Mouse (Mus musculus) megakaryocyte, embryonic 14.5 days (primary cell): Measurements from ENCODE around the gene Ecm1. TPM values are rescaled to one million over a fixed set of nuclear protein-coding genes. Genes with fewer than 3 reads are reported as not detected.

ENCODE experiments used
- H3K27me3 ChIP-seq: replicated peaks from 2 replicates; pipeline ENCODE3; 2012; ENCODE audit warnings: inconsistent platforms
- H3K36me3 ChIP-seq: replicated peaks from 2 replicates; pipeline ENCODE3; 2012; ENCODE audit warnings: low read length, inconsistent platforms, mixed read lengths
- H3K4me1 ChIP-seq: 2 replicates; pipeline ENCODE4 v1.6.1; 2012; ENCODE audit warnings: inconsistent platforms
- H3K4me3 ChIP-seq: replicated peaks from 2 replicates; pipeline ENCODE3; 2012; ENCODE audit warnings: moderate library complexity, mild to moderate bottlenecking, inconsistent platforms
- H3K9me3 ChIP-seq: 2 replicates; pipeline ENCODE4 v1.6.1; 2012; ENCODE audit warnings: inconsistent platforms
- FLI1 ChIP-seq: IDR thresholded peaks from 2 replicates; pipeline ENCODE4 v1.6.1; 2012; ENCODE audit warnings: low read length, inconsistent platforms, mixed read lengths
- GATA1 ChIP-seq: IDR thresholded peaks from 3 replicates; pipeline ENCODE4 v1.6.1; 2012; ENCODE audit warnings: mixed read lengths, low read length, inconsistent platforms, borderline replicate concordance
- polyA plus RNA-seq: library from polyadenylated mRNA; stranded (reverse); fragments of >175 nt; gene quantifications from 2 replicates; pipeline ENCODE4 v1.2.3, GENCODE M21; 2012; ENCODE audit warnings: low replicate concordance; ENCODE audit not compliant: insufficient read depth

Ecm1 gene
- polyA plus RNA-seq, 1 experiment = 274 TPM

GRCm38 (mm10) chr3:95685301-95685700 is 54.1 kb downstream of the Ecm1 start:
- no peaks in the 10 kb centered on the region for H3K9me3 ChIP-seq
- H3K27me3 ChIP-seq = peaks cover 23% of the 10 kb centered on the region
- no peak overlapping the region for H3K4me3 ChIP-seq
- TF ChIP-seq FLI1 = no peak
- no peak for TF ChIP-seq GATA1
- H3K4me1 ChIP-seq = peaks cover 70% of the 10 kb centered on the region
- peaks cover 17% of the 10 kb centered on the region for H3K36me3 ChIP-seq

GRCm38 (mm10) chr3:95684846-95685245 is 54.5 kb downstream of the Ecm1 start:
- Histone ChIP-seq H3K4me1 (peaks cover 70% of the 10 kb centered on the region), H3K4me3 (peak overlapping the region; percentile 38), H3K36me3 (peaks cover 22% of the 10 kb centered on the region), H3K27me3 (peaks cover 23% of the 10 kb centered on the region), H3K9me3 (no peaks in the 10 kb centered on the region)
- no peak for TF ChIP-seq GATA1
- TF ChIP-seq FLI1 = no peak

Other genes with a start within 250 kb of the Ecm1 start
- gene Ctsk, start 240.3 kb downstream of the Ecm1 start, polyA plus RNA-seq = not detected in 2 replicates
- gene Ctss, start 212.8 kb downstream of the Ecm1 start, polyA plus RNA-seq = 3.5 and 24.7 TPM in 2 replicates
- gene Hormad1, start 179.9 kb downstream of the Ecm1 start, polyA plus RNA-seq = not detected in 2 replicates
- gene Golph3l, start 150.6 kb downstream of the Ecm1 start, polyA plus RNA-seq = 2.0 TPM in 1 of 2 replicates, not detected in the other
- gene Ensa, start 114.6 kb downstream of the Ecm1 start, polyA plus RNA-seq = 21.1 and 41.0 TPM in 2 replicates
- 222 and 245 TPM in 2 replicates for gene Mcl1, start 80.8 kb downstream of the Ecm1 start, polyA plus RNA-seq
- 0.83 TPM in 1 of 2 replicates, not detected in the other for gene Adamtsl4, start 51.7 kb downstream of the Ecm1 start, polyA plus RNA-seq
- gene Tars2, start 20.6 kb upstream of the Ecm1 start, polyA plus RNA-seq = 22.7 and 22.9 TPM in 2 replicates
- 3.0 and 3.4 TPM in 2 replicates for gene Rprd2, start 79.3 kb upstream of the Ecm1 start, polyA plus RNA-seq
- 1.9 and 6.5 TPM in 2 replicates for gene Prpf3, start 116.3 kb upstream of the Ecm1 start, polyA plus RNA-seq
- 36.5 and 191 TPM in 2 replicates for gene Mrps21, start 131.9 kb upstream of the Ecm1 start, polyA plus RNA-seq
- 10.4 and 16.9 TPM in 2 replicates for gene Ciart, start 142.7 kb upstream of the Ecm1 start, polyA plus RNA-seq
- gene BC028528, start 152.4 kb upstream of the Ecm1 start, polyA plus RNA-seq = 0.30 TPM in 1 of 2 replicates, not detected in the other
- 39.8 and 61.7 TPM in 2 replicates for gene Aph1a, start 154.4 kb upstream of the Ecm1 start, polyA plus RNA-seq
- gene Car14, start 165.1 kb upstream of the Ecm1 start, polyA plus RNA-seq = not detected in 2 replicates
- gene Anp32e, start 189.7 kb upstream of the Ecm1 start, polyA plus RNA-seq = 3.7 and 183 TPM in 2 replicates